Mouse (Mus musculus): Measurements from ENCODE around the gene Kif26b. TPM values are rescaled to one million over a fixed set of nuclear protein-coding genes. Genes with fewer than 3 reads are reported as not detected.
A peak's percentile ranks its signal among the peaks of the same experiment; 100 is the strongest.

The Kif26b gene
- polyA plus RNA-seq, 1 experiment: 15.6 TPM

DNA sequence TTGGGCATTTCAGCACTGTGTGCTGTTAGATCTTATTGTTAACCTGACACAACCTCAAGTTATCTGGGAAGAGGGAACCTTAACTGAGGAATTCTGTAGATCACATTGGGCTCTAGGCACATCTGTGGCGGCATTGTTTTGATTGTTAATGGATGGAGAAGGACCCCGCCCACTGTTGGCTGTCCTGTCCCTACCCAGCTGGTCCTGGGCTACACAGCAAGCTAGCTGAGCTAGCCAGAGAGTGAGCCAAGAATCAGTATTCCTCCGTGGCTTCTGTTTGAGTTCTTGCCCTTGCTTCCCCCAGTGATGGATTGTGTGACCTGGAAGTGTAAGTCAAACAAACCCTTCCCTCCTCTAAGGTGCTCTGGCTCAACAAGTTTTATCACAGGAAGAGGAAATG lies 132.1 kb downstream of the Kif26b start:
- Histone ChIP-seq H3K27ac (ENCODE audit: insufficient read depth, low read length) (no peak overlapping the region), H3K4me1 (ENCODE audit: control insufficient read depth, insufficient read depth, low read length) (peaks cover 16% of the 10 kb centered on the region; the same call in 1 of the 2 replicates), H3K27me3 (ENCODE audit: control insufficient read depth, insufficient read depth, low read length) (no peaks in the 10 kb centered on the region), H3K4me3 (replicated peaks; ENCODE audit: insufficient read depth, low read depth, low read length) (no peak overlapping the region)
- DNase-seq: peak in 1 of 2 experiments; percentile 22
- WGBS: 26% methylated on average over 3 of the region's 3 CpGs
- no peak for TF ChIP-seq CTCF (IDR thresholded peaks at IDR 0.05; ENCODE audit: borderline replicate concordance, insufficient read depth, low read depth, low read length)
- TF ChIP-seq POLR2A (IDR thresholded peaks at IDR 0.05; ENCODE audit: borderline replicate concordance, insufficient read depth, low read length): no peak

DNA sequence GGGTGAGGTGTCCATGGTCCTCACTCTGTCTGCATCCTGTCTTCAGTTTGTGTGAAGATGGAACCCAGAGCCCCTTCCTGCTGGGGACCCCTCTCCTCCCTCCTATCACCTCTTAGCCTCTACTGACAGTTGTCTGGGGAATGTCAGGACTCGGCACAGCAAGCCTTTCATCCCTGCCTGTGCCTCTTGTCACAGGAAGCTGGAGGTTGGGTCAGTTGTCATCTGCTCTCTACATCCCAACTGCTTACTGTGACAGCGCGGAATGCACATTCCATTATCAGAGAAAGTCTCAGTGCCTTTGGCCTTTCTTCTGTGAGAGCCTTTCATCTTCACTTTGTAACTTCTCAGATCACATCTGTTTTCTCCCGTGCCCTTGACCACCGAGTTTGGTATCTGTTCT lies 132.6 kb downstream of the Kif26b start:
- DNase-seq: no peak
- WGBS: 60% methylated on average over 5 of the region's 5 CpGs
- Histone ChIP-seq H3K4me3 (replicated peaks; ENCODE audit: insufficient read depth, low read depth, low read length) (no peak overlapping the region), H3K4me1 (ENCODE audit: control insufficient read depth, insufficient read depth, low read length) (peaks cover 16% of the 10 kb centered on the region; the same call in 1 of the 2 replicates), H3K27ac (ENCODE audit: insufficient read depth, low read length) (no peak overlapping the region), H3K27me3 (ENCODE audit: control insufficient read depth, insufficient read depth, low read length) (no peaks in the 10 kb centered on the region)
- TF ChIP-seq CTCF (IDR thresholded peaks at IDR 0.05; ENCODE audit: borderline replicate concordance, insufficient read depth, low read depth, low read length) (no peak), POLR2A (IDR thresholded peaks at IDR 0.05; ENCODE audit: borderline replicate concordance, insufficient read depth, low read length) (no peak)

DNA sequence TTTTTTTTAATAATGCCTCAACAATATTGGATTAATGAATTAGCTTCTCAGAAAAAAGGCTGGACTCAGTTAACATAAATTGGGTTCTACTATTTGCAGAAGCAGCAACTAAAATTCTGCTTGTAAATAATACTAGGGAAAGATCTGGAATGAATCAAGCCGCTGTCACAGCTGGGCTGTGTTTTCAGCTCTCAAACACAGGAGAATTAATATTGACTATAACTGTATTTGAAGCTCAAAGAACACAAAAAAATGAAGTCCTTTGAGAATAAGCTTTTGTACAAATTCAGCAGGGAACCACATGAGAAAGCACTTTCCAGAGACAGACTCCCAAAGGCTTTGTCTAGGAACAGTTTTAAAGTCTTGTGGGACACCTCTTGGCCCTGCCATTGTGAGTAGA lies 134.6 kb downstream of the Kif26b start:
- no peak for TF ChIP-seq POLR2A (IDR thresholded peaks at IDR 0.05; ENCODE audit: borderline replicate concordance, insufficient read depth, low read length)
- no peak for TF ChIP-seq CTCF (IDR thresholded peaks at IDR 0.05; ENCODE audit: borderline replicate concordance, insufficient read depth, low read depth, low read length)
- H3K4me1 ChIP-seq (ENCODE audit: control insufficient read depth, insufficient read depth, low read length): peaks cover 18% of the 10 kb centered on the region
- no peak overlapping the region for H3K4me3 ChIP-seq (replicated peaks; ENCODE audit: insufficient read depth, low read depth, low read length)
- 98% methylated on average over 1 of the region's 1 CpGs for WGBS
- no peaks in the 10 kb centered on the region for H3K27me3 ChIP-seq (ENCODE audit: control insufficient read depth, insufficient read depth, low read length)
- H3K27ac ChIP-seq (ENCODE audit: insufficient read depth, low read length): no peak overlapping the region
- no peak for DNase-seq

DNA sequence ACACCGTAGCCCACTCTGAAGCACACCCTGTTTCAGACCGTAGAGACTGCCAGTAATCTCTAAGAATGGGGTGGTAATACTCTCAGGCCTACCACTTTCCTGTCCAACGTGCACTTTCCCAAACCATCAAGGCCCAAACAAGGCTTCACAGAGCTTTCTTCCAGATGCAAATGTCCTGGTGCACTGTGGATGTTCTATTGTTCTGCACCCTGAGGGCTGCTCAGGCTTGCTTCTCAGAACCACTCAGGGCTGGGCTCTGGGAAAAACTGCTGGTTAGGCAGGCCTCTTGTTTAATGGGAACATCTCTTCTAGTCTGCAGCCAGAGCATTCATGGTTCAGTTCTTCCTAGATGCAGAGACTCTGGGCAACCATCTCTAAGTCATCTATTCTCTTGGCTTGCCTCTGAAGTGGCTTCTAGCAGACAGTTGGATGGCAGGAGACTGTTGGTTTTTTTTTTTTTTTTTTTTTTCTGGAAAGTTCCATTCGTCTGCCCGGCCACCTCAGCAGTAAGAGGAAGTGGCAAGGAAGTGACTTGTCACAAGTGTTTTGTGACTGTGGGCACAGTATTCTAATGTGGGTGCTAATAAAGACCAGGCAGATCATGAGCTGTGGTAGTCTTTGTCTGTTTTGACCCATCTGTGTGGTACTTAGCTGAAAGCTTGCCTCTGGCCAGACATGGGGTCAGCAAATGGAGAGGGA lies 135.5 kb downstream of the Kif26b start:
- 71% methylated on average over 5 of the region's 5 CpGs for WGBS

DNA sequence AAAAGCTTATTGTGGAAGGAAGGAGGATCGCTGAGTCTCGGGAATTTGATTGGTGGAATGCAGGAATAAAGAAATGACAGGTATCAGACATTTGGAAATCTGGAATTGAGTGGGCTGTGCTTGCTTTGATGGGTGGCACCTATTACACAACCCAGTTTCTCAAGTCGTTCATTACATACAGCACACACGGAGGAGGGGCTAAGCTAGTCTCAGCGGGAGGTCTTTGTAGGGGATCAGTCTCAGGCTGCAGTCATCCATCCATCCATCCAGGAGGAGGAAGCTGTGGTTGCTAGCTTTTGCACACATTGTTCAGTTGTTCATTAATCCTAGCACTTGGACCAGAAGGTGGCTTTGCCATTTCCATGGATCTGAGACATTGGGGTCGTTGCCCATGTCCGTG lies 137.6 kb downstream of the Kif26b start:
- DNase-seq: no peak
- 81% methylated on average over 7 of the region's 7 CpGs for WGBS
- H3K27ac ChIP-seq (ENCODE audit: insufficient read depth, low read length): no peak overlapping the region

More for the DNA sequence above, 135.5 kb downstream of the Kif26b start:
- no peak for DNase-seq
- no peak overlapping the region for H3K27ac ChIP-seq (ENCODE audit: insufficient read depth, low read length)
- H3K4me1 ChIP-seq (ENCODE audit: control insufficient read depth, insufficient read depth, low read length): peaks cover 21% of the 10 kb centered on the region
- TF ChIP-seq CTCF (IDR thresholded peaks at IDR 0.05; ENCODE audit: borderline replicate concordance, insufficient read depth, low read depth, low read length): no peak
- TF ChIP-seq POLR2A (IDR thresholded peaks at IDR 0.05; ENCODE audit: borderline replicate concordance, insufficient read depth, low read length): no peak
- H3K4me3 ChIP-seq (replicated peaks; ENCODE audit: insufficient read depth, low read depth, low read length): no peak overlapping the region
- no peaks in the 10 kb centered on the region for H3K27me3 ChIP-seq (ENCODE audit: control insufficient read depth, insufficient read depth, low read length)

DNA sequence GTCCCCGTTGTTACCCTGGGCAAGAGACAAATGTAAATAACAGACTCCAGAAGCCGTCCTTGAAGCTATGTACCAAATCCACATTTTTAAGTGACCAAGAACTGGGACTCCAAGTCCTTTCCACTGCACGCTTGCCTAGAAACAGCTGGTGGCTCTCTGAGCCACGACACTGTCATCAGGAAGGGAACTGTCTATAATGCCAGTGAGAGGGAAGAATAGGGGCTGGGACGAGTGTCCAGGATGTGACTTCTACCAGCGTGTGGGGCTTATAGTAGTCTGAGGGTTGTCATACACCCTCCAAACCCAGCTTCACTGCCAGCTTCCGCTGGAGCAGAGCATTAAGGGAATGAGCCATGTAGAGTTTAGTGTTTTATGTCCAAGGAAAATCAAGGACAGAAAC lies 138.9 kb downstream of the Kif26b start:
- 82% methylated on average over 7 of the region's 7 CpGs for WGBS
- DNase-seq: no peak
- H3K4me1 ChIP-seq (ENCODE audit: control insufficient read depth, insufficient read depth, low read length): peaks cover 8% of the 10 kb centered on the region
- no peak overlapping the region for H3K4me3 ChIP-seq (replicated peaks; ENCODE audit: insufficient read depth, low read depth, low read length)
- TF ChIP-seq CTCF (IDR thresholded peaks at IDR 0.05; ENCODE audit: borderline replicate concordance, insufficient read depth, low read depth, low read length): no peak
- no peak for TF ChIP-seq POLR2A (IDR thresholded peaks at IDR 0.05; ENCODE audit: borderline replicate concordance, insufficient read depth, low read length)
- H3K27me3 ChIP-seq (ENCODE audit: control insufficient read depth, insufficient read depth, low read length): no peaks in the 10 kb centered on the region
- no peak overlapping the region for H3K27ac ChIP-seq (ENCODE audit: insufficient read depth, low read length)

More for the DNA sequence above, 137.6 kb downstream of the Kif26b start:
- Histone ChIP-seq H3K27me3 (ENCODE audit: control insufficient read depth, insufficient read depth, low read length) (no peaks in the 10 kb centered on the region), H3K4me1 (ENCODE audit: control insufficient read depth, insufficient read depth, low read length) (peaks cover 11% of the 10 kb centered on the region), H3K4me3 (replicated peaks; ENCODE audit: insufficient read depth, low read depth, low read length) (no peak overlapping the region)
- TF ChIP-seq CTCF (IDR thresholded peaks at IDR 0.05; ENCODE audit: borderline replicate concordance, insufficient read depth, low read depth, low read length) (no peak), POLR2A (IDR thresholded peaks at IDR 0.05; ENCODE audit: borderline replicate concordance, insufficient read depth, low read length) (no peak)

DNA sequence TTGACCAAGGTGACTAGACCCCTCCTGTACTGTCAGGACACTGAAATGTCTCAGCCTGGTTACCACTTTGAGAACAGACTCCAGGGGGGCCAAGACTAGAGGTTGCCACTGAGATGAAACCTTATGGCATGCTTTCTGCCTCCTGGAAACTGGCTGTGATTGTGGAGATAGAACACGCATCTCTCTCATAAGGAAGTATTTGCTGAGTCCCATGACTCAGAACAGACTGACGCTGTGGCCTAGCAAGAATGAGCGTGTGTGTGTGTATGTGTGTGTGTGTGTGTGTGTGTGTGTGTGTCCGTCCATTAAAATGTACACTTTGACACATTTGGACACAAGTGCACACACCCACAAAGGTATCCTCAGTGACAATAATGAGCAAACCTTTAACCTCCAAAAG lies 140.0 kb downstream of the Kif26b start:
- H3K4me1 ChIP-seq (ENCODE audit: control insufficient read depth, insufficient read depth, low read length): peaks cover 10% of the 10 kb centered on the region
- WGBS: 78% methylated on average over 4 of the region's 4 CpGs
- no peak for DNase-seq
- H3K27ac ChIP-seq (ENCODE audit: insufficient read depth, low read length): no peak overlapping the region
- no peaks in the 10 kb centered on the region; the same call in 1 of the 2 replicates for H3K27me3 ChIP-seq (ENCODE audit: control insufficient read depth, insufficient read depth, low read length)
- no peak for TF ChIP-seq POLR2A (IDR thresholded peaks at IDR 0.05; ENCODE audit: borderline replicate concordance, insufficient read depth, low read length)
- no peak for TF ChIP-seq CTCF (IDR thresholded peaks at IDR 0.05; ENCODE audit: borderline replicate concordance, insufficient read depth, low read depth, low read length)
- no peak overlapping the region for H3K4me3 ChIP-seq (replicated peaks; ENCODE audit: insufficient read depth, low read depth, low read length)

DNA sequence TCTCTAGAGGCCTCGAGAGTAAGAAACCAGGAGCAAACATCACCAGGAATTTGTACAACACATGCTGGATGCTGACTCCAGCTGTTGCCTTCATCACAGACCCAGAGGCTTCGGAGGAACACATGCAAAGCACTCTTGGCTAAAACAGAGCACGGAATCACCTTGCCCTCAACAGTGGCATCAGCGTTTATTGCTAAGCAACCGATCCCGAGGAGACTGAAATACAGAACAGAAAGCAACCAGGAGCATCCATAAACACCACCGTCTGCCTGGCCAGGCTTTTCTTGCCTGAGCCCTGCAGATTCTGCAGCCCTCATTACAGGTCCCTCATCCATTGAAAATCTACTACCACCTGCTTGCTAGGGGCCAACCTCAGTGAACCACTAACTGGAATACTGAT lies 144.1 kb downstream of the Kif26b start:
- Histone ChIP-seq H3K27me3 (ENCODE audit: control insufficient read depth, insufficient read depth, low read length) (no peaks in the 10 kb centered on the region; the same call in 1 of the 2 replicates), H3K4me3 (replicated peaks; ENCODE audit: insufficient read depth, low read depth, low read length) (no peak overlapping the region), H3K4me1 (ENCODE audit: control insufficient read depth, insufficient read depth, low read length) (peaks cover 7% of the 10 kb centered on the region), H3K27ac (ENCODE audit: insufficient read depth, low read length) (no peak overlapping the region)
- no peak for DNase-seq
- WGBS: 62% methylated on average over 7 of the region's 7 CpGs
- TF ChIP-seq CTCF (IDR thresholded peaks at IDR 0.05; ENCODE audit: borderline replicate concordance, insufficient read depth, low read depth, low read length): no peak
- no peak for TF ChIP-seq POLR2A (IDR thresholded peaks at IDR 0.05; ENCODE audit: borderline replicate concordance, insufficient read depth, low read length)

Measured in cerebellum, adult 2 months (tissue).